ENCODE assay signal across 23 mouse cellular contexts in genomic region chr2:22961681-22962080, GRCm38 (mm10).
DNase-seq lines count a peak whose midpoint lies in the region; ATAC-seq and TF ChIP-seq lines count a peak whose summit lies in the region.
"Had no signal": no experiment of that assay in that cellular context is flagged by ENCODE, and none has a peak within 500 bp of the region (broad histone marks: within the 10 kb centered on the region; RNA-seq: fewer than 3 reads in every experiment).

No protein-coding gene starts in this region.

- H3K4me2 ChIP-seq in liver, embryonic 14.5 days (ENCODE audit: low read depth): no peak overlapping the region
- H3K4me2 ChIP-seq: embryonic facial prominence, embryonic 13.5 days; forebrain, embryonic 13.5 days; heart, embryonic 13.5 days; limb, embryonic 12.5 days; liver, embryonic 13.5 days; midbrain, embryonic 12.5 days had no signal

- intact Hi-C loops in gastrocnemius, adult 2 months (cut with DNase I): no loop called here

- DNase-seq in gastrocnemius, adult 2 months: no peak
- no peak for DNase-seq in gastrocnemius, postnatal 25 days
- no peak for DNase-seq in liver, embryonic 14.5 days (ENCODE audit: low read depth in 3 of 3, low spot score in 3 of 3)
- DNase-seq in liver (no peak), ES-CJ7 (ENCODE audit: low read depth, low spot score) (peak; percentile 41), MN1 (ENCODE audit: low spot score) (no peak)
- DNase-seq in naive thymus-derived CD4-positive, alpha-beta T cell, adult 2 months (ENCODE audit: low read depth): peak; percentile 12
- DNase-seq: adrenal gland, adult 8-10 months; cerebellum, adult 11-12 months; cerebellum, postnatal 14 days; heart, adult 11 months; heart, postnatal 14 days; kidney, adult 11 months; liver, embryonic 13.5 days; spleen, adult 18-20 months had no signal

- ATAC-seq in liver, embryonic 14.5 days (ENCODE audit: insufficient read depth): no peak
- ATAC-seq: activated CD4-positive, CD25-positive, alpha-beta regulatory T cell, adult 4 months; forebrain, embryonic 13.5 days; hindbrain, postnatal 0 days had no signal

- peaks cover 2 to 7% of the 10 kb centered on the region in 2 experiments for H3K4me1 ChIP-seq in liver, embryonic 14.5 days (replicated peaks; ENCODE audit: control insufficient read depth in 2 of 2, insufficient read depth in 2 of 2, low read length in 1 of 2)
- H3K4me1 ChIP-seq: embryonic facial prominence, embryonic 13.5 days; forebrain, embryonic 13.5 days; heart, embryonic 13.5 days; limb, embryonic 12.5 days; midbrain, embryonic 12.5 days had no signal

- H3K9ac ChIP-seq in liver, embryonic 14.5 days (replicated peaks): no peak overlapping the region
- H3K9ac ChIP-seq: embryonic facial prominence, embryonic 13.5 days; forebrain, embryonic 13.5 days; heart, embryonic 13.5 days; limb, embryonic 12.5 days; liver, embryonic 13.5 days; midbrain, embryonic 12.5 days had no signal

- H3K27ac ChIP-seq in gastrocnemius, adult 2 months: no peak overlapping the region
- H3K27ac ChIP-seq in liver, embryonic 14.5 days: no peak overlapping the region
- H3K27ac ChIP-seq: embryonic facial prominence, embryonic 13.5 days; forebrain, embryonic 13.5 days; heart, embryonic 13.5 days; hindbrain, postnatal 0 days; limb, embryonic 12.5 days; liver, embryonic 13.5 days; midbrain, embryonic 12.5 days had no signal

- H3K27me3 ChIP-seq in liver, embryonic 14.5 days (ENCODE audit: control insufficient read depth, insufficient read depth, low read length): no peaks in the 10 kb centered on the region
- H3K27me3 ChIP-seq: embryonic facial prominence, embryonic 13.5 days; forebrain, embryonic 13.5 days; heart, embryonic 13.5 days; limb, embryonic 12.5 days; liver, embryonic 13.5 days; midbrain, embryonic 12.5 days had no signal

- no peak for TF ChIP-seq EP300 in liver, embryonic 14.5 days (IDR thresholded peaks at IDR 0.05; ENCODE audit: low read depth)

- H3K4me3 ChIP-seq in gastrocnemius, adult 2 months: no peak overlapping the region
- no peak overlapping the region for H3K4me3 ChIP-seq in liver, embryonic 14.5 days (ENCODE audit: insufficient read depth in 1 of 2, low read depth in 2 of 2, low read length in 2 of 2)
- H3K4me3 ChIP-seq: embryonic facial prominence, embryonic 13.5 days; erythroblast, embryonic 14.5 days; forebrain, embryonic 13.5 days; heart, embryonic 13.5 days; limb, embryonic 12.5 days; liver, embryonic 13.5 days; midbrain, embryonic 12.5 days had no signal

- H3K9me3 ChIP-seq in liver, embryonic 14.5 days (ENCODE audit: control insufficient read depth, low read length): no peaks in the 10 kb centered on the region
- H3K9me3 ChIP-seq: embryonic facial prominence, embryonic 13.5 days; forebrain, embryonic 13.5 days; heart, embryonic 13.5 days; limb, embryonic 12.5 days; liver, embryonic 13.5 days; midbrain, embryonic 12.5 days had no signal

- peak; percentile 33 for TF ChIP-seq CTCF in gastrocnemius, adult 2 months (IDR thresholded peaks at IDR 0.05)
- TF ChIP-seq CTCF in liver, embryonic 14.5 days (IDR thresholded peaks at IDR 0.05; ENCODE audit: low read depth): peak; percentile 30; the same call in 1 of the 2 replicates

- 79% methylated on average over 2 of the region's 2 CpGs for WGBS in liver, embryonic 14.5 days (ENCODE audit: insufficient replicate concordance)

- H3K36me3 ChIP-seq in liver, embryonic 14.5 days (replicated peaks; ENCODE audit: control insufficient read depth, insufficient read depth, low read depth): no peaks in the 10 kb centered on the region

Comparison
In these comparisons a context has a peak if more than half of its experiments do, and no peak if none do; other contexts are left out.
1. DNase-seq: peak in ES-CJ7 (single experiment) and naive thymus-derived CD4-positive, alpha-beta T cell, adult 2 months (single experiment); none in gastrocnemius, adult 2 months (single experiment), gastrocnemius, postnatal 25 days (single experiment), liver, embryonic 14.5 days (0 of 3), liver (single experiment) and MN1 (single experiment).